Mouse (Mus musculus): ENCODE results near the gene Plekhs1.

- TF ChIP-seq POLR2A (IDR thresholded peaks at IDR 0.05; ENCODE audit: borderline replicate concordance, extremely low read depth, low read depth, low read length) (no peak), CTCF (IDR thresholded peaks at IDR 0.05; ENCODE audit: insufficient read depth, low read length) (no peak)
Measured at GRCm38 (mm10) chr19:56423370-56423769, 38.1 kb upstream of the Plekhs1 start.
